Mouse (Mus musculus): ENCODE measurements around the gene Rnf216. TPM values are rescaled to one million over a fixed set of nuclear protein-coding genes. Genes with fewer than 3 reads are reported as not detected.

Gene Rnf216
- polyA plus RNA-seq, 1 experiment from 2014 or later = 27.2 TPM

GRCm38 (mm10) chr5:143038794-143039193 is 74.0 kb downstream of the Rnf216 start:
- no peaks in the 10 kb centered on the region for H3K27me3 ChIP-seq (replicated peaks; ENCODE audit: control insufficient read depth, insufficient read depth, low read length)
- no peak overlapping the region for H3K27ac ChIP-seq (ENCODE audit: low read depth, low read length)
- no peak for ATAC-seq
- H3K36me3 ChIP-seq (ENCODE audit: control insufficient read depth, insufficient read depth, low read length) = no peaks in the 10 kb centered on the region
- H3K4me3 ChIP-seq (ENCODE audit: low read length) = no peak overlapping the region
- no peak overlapping the region for H3K4me2 ChIP-seq (ENCODE audit: low read length)
- no peak overlapping the region for H3K9ac ChIP-seq (ENCODE audit: low read depth, low read length)
- 85% methylated on average over 4 of the region's 4 CpGs for WGBS
- H3K4me1 ChIP-seq (ENCODE audit: control insufficient read depth, insufficient read depth, low read depth, low read length) = no peaks in the 10 kb centered on the region
- H3K9me3 ChIP-seq (ENCODE audit: control insufficient read depth, low read length) = no peaks in the 10 kb centered on the region

DNA sequence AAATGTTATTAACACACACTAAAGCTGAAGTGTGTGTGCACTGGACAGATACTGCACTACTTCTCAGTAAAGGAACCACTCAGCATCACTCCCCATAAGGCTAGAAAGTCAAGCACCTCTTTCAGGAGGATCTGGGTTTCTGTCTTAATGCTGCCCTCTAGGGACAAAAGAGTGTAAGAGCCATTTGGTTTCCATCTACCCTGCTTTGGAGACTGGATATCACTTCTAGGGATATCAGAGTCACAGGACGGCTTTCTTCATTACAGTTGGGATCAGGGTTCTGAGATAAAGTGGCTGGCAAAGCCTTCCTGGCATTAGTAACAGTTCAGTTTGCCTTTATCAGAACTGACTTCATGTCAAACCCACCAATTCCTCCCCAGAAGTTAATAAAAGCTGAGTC is 75.6 kb downstream of the Rnf216 start:
- no peaks in the 10 kb centered on the region for H3K36me3 ChIP-seq (ENCODE audit: control insufficient read depth, insufficient read depth, low read length)
- WGBS = 23% methylated on average over 1 of the region's 1 CpGs
- no peak for ATAC-seq
- no peaks in the 10 kb centered on the region for H3K9me3 ChIP-seq (ENCODE audit: control insufficient read depth, low read length)
- no peak overlapping the region for H3K4me2 ChIP-seq (ENCODE audit: low read length)
- H3K27ac ChIP-seq (ENCODE audit: low read depth, low read length) = no peak overlapping the region
- H3K27me3 ChIP-seq (replicated peaks; ENCODE audit: control insufficient read depth, insufficient read depth, low read length) = no peaks in the 10 kb centered on the region
- no peak overlapping the region for H3K9ac ChIP-seq (ENCODE audit: low read depth, low read length)
- H3K4me3 ChIP-seq (ENCODE audit: low read length) = no peak overlapping the region
- no peaks in the 10 kb centered on the region for H3K4me1 ChIP-seq (ENCODE audit: control insufficient read depth, insufficient read depth, low read depth, low read length)

- H3K4me3 ChIP-seq (ENCODE audit: low read length) = no peak overlapping the region
- no peak overlapping the region for H3K4me2 ChIP-seq (ENCODE audit: low read length)
- no peaks in the 10 kb centered on the region for H3K27me3 ChIP-seq (replicated peaks; ENCODE audit: control insufficient read depth, insufficient read depth, low read length)
- 100% methylated on average over 1 of the region's 1 CpGs for WGBS
- no peak overlapping the region for H3K9ac ChIP-seq (ENCODE audit: low read depth, low read length)
- ATAC-seq = no peak
- H3K9me3 ChIP-seq (ENCODE audit: control insufficient read depth, low read length) = no peaks in the 10 kb centered on the region
- H3K27ac ChIP-seq (ENCODE audit: low read depth, low read length) = no peak overlapping the region
- H3K4me1 ChIP-seq (ENCODE audit: control insufficient read depth, insufficient read depth, low read depth, low read length) = peaks cover 7% of the 10 kb centered on the region
- no peaks in the 10 kb centered on the region for H3K36me3 ChIP-seq (ENCODE audit: control insufficient read depth, insufficient read depth, low read length)
Measured at GRCm38 (mm10) chr5:143036052-143036451, 76.7 kb downstream of the Rnf216 start.

- ATAC-seq = no peak
- peaks cover 7% of the 10 kb centered on the region for H3K4me1 ChIP-seq (ENCODE audit: control insufficient read depth, insufficient read depth, low read depth, low read length)
- no peak overlapping the region for H3K4me3 ChIP-seq (ENCODE audit: low read length)
Measured at GRCm38 (mm10) chr5:143035271-143035670, 77.5 kb downstream of the Rnf216 start.

GRCm38 (mm10) chr5:143034108-143034507 is 78.7 kb downstream of the Rnf216 start:
- no peaks in the 10 kb centered on the region for H3K9me3 ChIP-seq (ENCODE audit: control insufficient read depth, low read length)
- H3K4me3 ChIP-seq (ENCODE audit: low read length) = no peak overlapping the region
- no peak overlapping the region for H3K4me2 ChIP-seq (ENCODE audit: low read length)
- no peak overlapping the region for H3K9ac ChIP-seq (ENCODE audit: low read depth, low read length)
- WGBS = 78% methylated on average over 3 of the region's 3 CpGs
- no peaks in the 10 kb centered on the region for H3K36me3 ChIP-seq (ENCODE audit: control insufficient read depth, insufficient read depth, low read length)
- no peak overlapping the region for H3K27ac ChIP-seq (ENCODE audit: low read depth, low read length)
- no peak for ATAC-seq
- H3K4me1 ChIP-seq (ENCODE audit: control insufficient read depth, insufficient read depth, low read depth, low read length) = peaks cover 7% of the 10 kb centered on the region
- no peaks in the 10 kb centered on the region for H3K27me3 ChIP-seq (replicated peaks; ENCODE audit: control insufficient read depth, insufficient read depth, low read length)

More at GRCm38 (mm10) chr5:143035271-143035670, 77.5 kb downstream of the Rnf216 start:
- no peak overlapping the region for H3K27ac ChIP-seq (ENCODE audit: low read depth, low read length)
- H3K4me2 ChIP-seq (ENCODE audit: low read length) = no peak overlapping the region
- no peak overlapping the region for H3K9ac ChIP-seq (ENCODE audit: low read depth, low read length)
- 81% methylated on average over 4 of the region's 4 CpGs for WGBS
- H3K36me3 ChIP-seq (ENCODE audit: control insufficient read depth, insufficient read depth, low read length) = no peaks in the 10 kb centered on the region
- no peaks in the 10 kb centered on the region for H3K9me3 ChIP-seq (ENCODE audit: control insufficient read depth, low read length)
- no peaks in the 10 kb centered on the region for H3K27me3 ChIP-seq (replicated peaks; ENCODE audit: control insufficient read depth, insufficient read depth, low read length)

DNA sequence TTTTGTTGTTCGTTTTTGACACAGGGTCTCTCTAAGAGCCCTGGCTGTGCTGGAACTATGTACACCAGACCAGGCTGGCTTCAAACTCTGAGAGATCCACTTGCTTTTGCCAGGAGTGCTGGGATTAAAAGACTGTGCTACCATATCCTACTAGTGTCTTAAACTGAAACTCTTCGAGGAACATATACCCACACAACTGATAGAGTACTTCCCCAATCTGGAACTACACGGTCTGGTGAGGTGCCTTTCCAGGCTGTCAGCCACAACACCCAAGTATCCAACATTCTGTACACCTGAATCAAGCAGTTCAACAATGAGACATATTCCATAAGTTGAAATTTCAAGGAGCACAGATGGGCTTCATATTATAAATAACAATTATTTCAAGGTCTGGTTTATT is 79.5 kb downstream of the Rnf216 start:
- H3K9ac ChIP-seq (ENCODE audit: low read depth, low read length) = no peak overlapping the region
- peaks cover 7% of the 10 kb centered on the region for H3K4me1 ChIP-seq (ENCODE audit: control insufficient read depth, insufficient read depth, low read depth, low read length)
- ATAC-seq = no peak
- no peak overlapping the region for H3K4me3 ChIP-seq (ENCODE audit: low read length)
- no peaks in the 10 kb centered on the region for H3K36me3 ChIP-seq (ENCODE audit: control insufficient read depth, insufficient read depth, low read length)
- no peaks in the 10 kb centered on the region for H3K27me3 ChIP-seq (replicated peaks; ENCODE audit: control insufficient read depth, insufficient read depth, low read length)
- H3K9me3 ChIP-seq (ENCODE audit: control insufficient read depth, low read length) = no peaks in the 10 kb centered on the region
- 91% methylated on average over 3 of the region's 3 CpGs for whole genome bisulfite sequencing
- no peak overlapping the region for H3K27ac ChIP-seq (ENCODE audit: low read depth, low read length)
- H3K4me2 ChIP-seq (ENCODE audit: low read length) = no peak overlapping the region

- WGBS = 43% methylated on average over 2 of the region's 2 CpGs
- H3K9ac ChIP-seq (ENCODE audit: low read depth, low read length) = no peak overlapping the region
- H3K36me3 ChIP-seq (ENCODE audit: control insufficient read depth, insufficient read depth, low read length) = no peaks in the 10 kb centered on the region
- H3K9me3 ChIP-seq (ENCODE audit: control insufficient read depth, low read length) = no peaks in the 10 kb centered on the region
- peaks cover 7% of the 10 kb centered on the region for H3K4me1 ChIP-seq (ENCODE audit: control insufficient read depth, insufficient read depth, low read depth, low read length)
- no peak for ATAC-seq
- no peak overlapping the region for H3K27ac ChIP-seq (ENCODE audit: low read depth, low read length)
- no peaks in the 10 kb centered on the region for H3K27me3 ChIP-seq (replicated peaks; ENCODE audit: control insufficient read depth, insufficient read depth, low read length)
- no peak overlapping the region for H3K4me3 ChIP-seq (ENCODE audit: low read length)
- no peak overlapping the region for H3K4me2 ChIP-seq (ENCODE audit: low read length)
Measured at GRCm38 (mm10) chr5:143032639-143033146, 80.1 kb downstream of the Rnf216 start.

GRCm38 (mm10) chr5:143031681-143032080 is 81.1 kb downstream of the Rnf216 start:
- Histone ChIP-seq H3K4me2 (ENCODE audit: low read length) (no peak overlapping the region), H3K4me1 (ENCODE audit: control insufficient read depth, insufficient read depth, low read depth, low read length) (peaks cover 7% of the 10 kb centered on the region), H3K36me3 (ENCODE audit: control insufficient read depth, insufficient read depth, low read length) (no peaks in the 10 kb centered on the region), H3K27ac (ENCODE audit: low read depth, low read length) (no peak overlapping the region), H3K4me3 (ENCODE audit: low read length) (no peak overlapping the region), H3K9me3 (ENCODE audit: control insufficient read depth, low read length) (no peaks in the 10 kb centered on the region), H3K9ac (ENCODE audit: low read depth, low read length) (no peak overlapping the region), H3K27me3 (replicated peaks; ENCODE audit: control insufficient read depth, insufficient read depth, low read length) (no peaks in the 10 kb centered on the region)
- no peak for ATAC-seq
- 37% methylated on average over 7 of the region's 7 CpGs for WGBS

DNA sequence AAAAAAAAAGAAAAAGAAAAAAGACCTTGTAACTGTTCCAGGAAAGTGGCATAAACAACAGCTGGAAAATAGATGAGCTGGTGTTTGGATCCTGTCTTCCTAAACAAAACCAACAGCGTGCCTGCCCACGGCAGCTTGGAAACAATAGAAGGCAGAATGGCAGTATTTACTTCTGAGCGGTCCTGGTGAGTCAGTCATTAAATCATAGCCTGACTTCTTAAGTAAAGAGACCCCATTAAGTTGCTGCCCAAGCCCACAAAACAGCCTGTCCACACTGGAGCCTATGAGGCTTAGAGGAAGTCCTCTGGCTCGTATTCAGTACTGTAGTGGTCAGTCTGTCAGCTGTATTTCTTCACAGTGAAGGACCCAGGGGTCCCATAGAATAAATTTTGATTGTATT is 81.6 kb downstream of the Rnf216 start:
- Histone ChIP-seq H3K27me3 (replicated peaks; ENCODE audit: control insufficient read depth, insufficient read depth, low read length) (no peaks in the 10 kb centered on the region), H3K4me2 (ENCODE audit: low read length) (no peak overlapping the region), H3K4me1 (ENCODE audit: control insufficient read depth, insufficient read depth, low read depth, low read length) (peaks cover 7% of the 10 kb centered on the region), H3K4me3 (ENCODE audit: low read length) (no peak overlapping the region), H3K36me3 (ENCODE audit: control insufficient read depth, insufficient read depth, low read length) (no peaks in the 10 kb centered on the region), H3K9me3 (ENCODE audit: control insufficient read depth, low read length) (no peaks in the 10 kb centered on the region), H3K9ac (ENCODE audit: low read depth, low read length) (no peak overlapping the region), H3K27ac (ENCODE audit: low read depth, low read length) (no peak overlapping the region)
- WGBS = 26% methylated on average over 4 of the region's 4 CpGs
- ATAC-seq = no peak

DNA sequence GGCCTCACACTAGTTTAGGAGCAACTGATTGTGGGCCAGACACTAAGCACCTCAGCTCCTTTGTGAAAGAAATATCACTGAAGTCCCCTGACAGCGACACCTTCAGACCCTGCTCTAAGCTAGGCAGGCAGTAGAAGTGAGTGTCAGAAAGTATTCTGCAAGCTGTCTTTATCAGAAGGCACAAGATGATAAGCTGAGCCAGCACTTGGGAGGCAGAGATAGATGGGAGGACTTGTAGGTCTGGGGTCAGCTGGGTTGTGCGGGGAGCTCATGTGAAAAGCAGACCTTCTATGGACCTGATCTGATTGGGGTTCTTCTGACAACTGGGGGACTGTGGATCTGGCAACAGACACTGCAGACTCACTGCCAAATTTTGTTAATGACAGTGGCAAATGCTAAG is 88.9 kb downstream of the Rnf216 start:
- H3K9ac ChIP-seq (ENCODE audit: low read depth, low read length) = no peak overlapping the region
- 85% methylated on average over 2 of the region's 2 CpGs for WGBS
- no peaks in the 10 kb centered on the region for H3K4me1 ChIP-seq (ENCODE audit: control insufficient read depth, insufficient read depth, low read depth, low read length)
- no peaks in the 10 kb centered on the region for H3K36me3 ChIP-seq (ENCODE audit: control insufficient read depth, insufficient read depth, low read length)
- H3K4me3 ChIP-seq (ENCODE audit: low read length) = no peak overlapping the region
- no peak overlapping the region for H3K27ac ChIP-seq (ENCODE audit: low read depth, low read length)
- H3K4me2 ChIP-seq (ENCODE audit: low read length) = no peak overlapping the region
- no peaks in the 10 kb centered on the region for H3K9me3 ChIP-seq (ENCODE audit: control insufficient read depth, low read length)
- H3K27me3 ChIP-seq (replicated peaks; ENCODE audit: control insufficient read depth, insufficient read depth, low read length) = no peaks in the 10 kb centered on the region
- no peak for ATAC-seq

Data from hindbrain, embryonic 16.5 days (tissue).